Mouse (Mus musculus) megakaryocyte, embryonic 14.5 days (primary cell): ENCODE measurements around the gene Tctn3.

Source experiments
- FLI1 ChIP-seq: IDR thresholded peaks from 2 replicates; pipeline ENCODE4 v1.6.1; 2012; ENCODE audit warnings: low read length, inconsistent platforms, mixed read lengths
- GATA1 ChIP-seq: IDR thresholded peaks from 3 replicates; pipeline ENCODE4 v1.6.1; 2012; ENCODE audit warnings: mixed read lengths, low read length, inconsistent platforms, borderline replicate concordance

DNA sequence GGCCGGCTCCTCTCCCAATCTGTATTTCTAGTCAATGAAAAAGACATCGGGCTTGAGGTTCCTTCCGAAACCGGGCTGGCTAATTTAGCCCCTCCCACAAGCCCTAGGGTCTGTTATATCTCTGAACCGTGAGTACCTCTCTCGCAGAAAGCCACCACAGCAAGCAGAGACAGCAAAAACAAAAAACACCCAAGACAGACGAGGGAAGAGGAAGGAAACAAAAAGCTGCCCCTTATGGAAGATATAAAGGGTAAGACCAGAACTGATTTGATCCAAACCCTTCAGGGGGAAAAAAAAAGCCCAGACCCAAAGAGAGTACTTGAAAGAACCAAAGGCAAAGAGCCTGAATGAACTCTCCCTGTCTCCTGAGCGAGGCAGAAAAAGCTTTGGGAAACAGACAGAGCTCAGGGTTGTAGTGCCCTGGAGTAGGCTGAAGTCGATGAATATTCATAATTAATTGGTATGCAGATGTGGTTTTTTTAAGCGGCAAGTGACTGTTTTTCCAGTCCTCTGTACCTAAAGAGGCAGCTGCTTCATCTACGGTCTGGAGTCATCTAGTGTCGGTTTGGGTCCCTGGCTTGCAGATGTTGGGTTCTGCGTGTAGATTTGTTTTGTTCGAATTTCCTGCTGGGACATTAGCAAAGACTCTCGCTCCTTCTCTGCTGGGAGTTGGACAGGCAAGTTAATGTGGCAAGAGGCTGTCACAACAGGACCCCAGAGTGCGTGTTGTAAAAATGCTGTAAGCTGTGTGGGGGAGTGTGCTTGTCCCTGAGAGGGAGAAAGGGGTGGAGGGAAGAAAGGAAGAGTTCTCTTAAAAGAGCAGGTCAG, 47.8 kb upstream of the Tctn3 start:
- TF ChIP-seq GATA1 = no peak
- no peak for TF ChIP-seq FLI1
